Mouse (Mus musculus) CH12.LX (cell line): ENCODE measurements around the gene Gm17334.
A peak's percentile ranks its signal among the peaks of the same experiment; 100 is the strongest.

ENCODE experiments used
- MEF2A ChIP-seq: IDR thresholded peaks from 2 replicates; pipeline ENCODE4 v1.6.1; 2014; ENCODE audit warnings: low read depth, mild to moderate bottlenecking, inconsistent platforms, low read length, improper control_type of control experiment, borderline replicate concordance
- ZKSCAN1 ChIP-seq: IDR thresholded peaks from 2 replicates; pipeline ENCODE4 v1.6.1; 2012; ENCODE audit warnings: low read depth, inconsistent platforms, low read length, improper control_type of control experiment, borderline replicate concordance

DNA sequence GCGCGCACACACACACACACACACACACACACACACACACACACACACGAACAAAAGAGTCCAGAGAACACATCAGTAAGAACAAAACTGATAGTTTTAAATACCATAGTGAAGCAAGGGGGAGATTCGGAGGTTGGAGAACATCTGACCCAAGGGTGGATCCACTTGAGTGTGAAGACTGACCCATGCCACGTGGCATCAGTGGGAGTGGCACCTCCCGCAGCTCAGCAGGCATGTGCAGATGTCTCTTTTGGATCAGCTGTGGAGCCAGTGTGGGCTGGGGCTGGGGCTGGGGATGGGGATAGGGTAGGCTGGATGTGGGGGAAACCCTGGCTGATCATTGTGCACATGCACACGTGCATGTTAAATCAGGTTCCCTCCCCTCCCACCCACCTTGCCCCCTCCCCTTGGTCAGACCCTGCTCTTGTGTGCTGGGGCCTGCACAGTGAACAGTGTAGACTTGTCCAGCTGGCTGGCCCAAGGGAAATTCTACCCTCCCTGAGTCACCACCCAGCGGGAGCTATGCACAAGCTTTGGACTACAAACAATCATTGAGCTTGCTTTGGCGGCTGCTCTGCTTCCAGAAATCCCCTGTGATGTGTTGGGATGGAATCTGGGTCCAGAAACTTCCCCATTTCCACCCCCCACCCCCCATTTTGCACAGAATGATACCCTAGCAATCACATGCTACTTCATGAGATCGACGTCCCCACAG lies 48.4 kb upstream of the Gm17334 start:
- TF ChIP-seq ZKSCAN1 = no peak
- TF ChIP-seq MEF2A = 0 out of 2 replicates have a peak, but pooled peaks have one; percentile 29
